In the genomic region with DNA sequence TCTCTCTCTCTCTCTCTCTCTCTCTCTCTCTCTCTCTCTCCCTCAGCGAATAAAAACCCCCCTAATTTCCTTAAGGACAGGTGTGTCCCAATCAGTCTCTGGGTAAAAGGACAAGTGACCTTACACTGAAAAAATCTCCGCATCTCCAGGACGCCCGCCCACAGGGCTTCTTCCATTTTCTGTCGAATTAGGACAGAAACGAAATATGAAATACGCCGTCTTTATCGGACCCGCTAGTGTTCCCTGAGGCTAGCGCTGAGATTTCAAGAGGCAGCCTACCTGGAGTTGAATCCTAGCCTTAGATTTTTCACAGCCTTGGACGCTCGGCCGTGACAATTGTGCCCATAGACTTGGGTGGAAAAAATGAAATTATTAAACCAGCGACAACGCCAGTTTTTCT, we compare ENCODE assay signal across 8 mouse cellular contexts. TPM values are rescaled to one million over a fixed set of nuclear protein-coding genes. Genes with fewer than 3 reads are reported as not detected.
DNase-seq lines count a peak whose midpoint lies in the region; ATAC-seq lines count a peak whose summit lies in the region.

No protein-coding gene starts in this region.

- no peak for ATAC-seq in embryonic facial prominence, embryonic 13.5 days (ENCODE audit: insufficient number of reproducible peaks, insufficient read depth, low FRiP score, low TSS enrichment, low read depth)
- no peak for ATAC-seq in hindbrain, embryonic 15.5 days (ENCODE audit: low FRiP score, low read depth)
- no peak for ATAC-seq in limb, embryonic 12.5 days (ENCODE audit: insufficient number of reproducible peaks, insufficient read depth, low FRiP score, low TSS enrichment, low read depth)

- H3K9me3 ChIP-seq in embryonic facial prominence, embryonic 13.5 days: no peaks in the 10 kb centered on the region
- H3K9me3 ChIP-seq in hindbrain, embryonic 15.5 days: no peaks in the 10 kb centered on the region
- H3K9me3 ChIP-seq in limb, embryonic 12.5 days: no peaks in the 10 kb centered on the region

- peaks cover 73% of the 10 kb centered on the region for H3K27me3 ChIP-seq in embryonic facial prominence, embryonic 13.5 days
- peaks cover 58% of the 10 kb centered on the region for H3K27me3 ChIP-seq in hindbrain, embryonic 15.5 days
- H3K27me3 ChIP-seq in limb, embryonic 12.5 days: peaks cover 61% of the 10 kb centered on the region

- H3K4me2 ChIP-seq in embryonic facial prominence, embryonic 13.5 days: peak overlapping the region; percentile 53
- peak overlapping the region; percentile 55 for H3K4me2 ChIP-seq in hindbrain, embryonic 15.5 days
- peak overlapping the region; percentile 52 for H3K4me2 ChIP-seq in limb, embryonic 12.5 days

- DNase-seq in adrenal gland, adult (ENCODE audit: inconsistent age in 2 of 2, low spot score in 1 of 2): peak; percentile 11 to 52
- no peak for DNase-seq in adrenal gland, postnatal 4 days (ENCODE audit: low spot score in 2 of 2)
- DNase-seq in B cell, adult 2 months: peak; percentile 27 to 40
- DNase-seq in natural killer cell, adult 2 months (ENCODE audit: low spot score in 2 of 2): peak; percentile 4 to 5
- no peak for DNase-seq in adrenal gland, postnatal 14 days

- no peak overlapping the region for H3K27ac ChIP-seq in embryonic facial prominence, embryonic 13.5 days
- no peak overlapping the region for H3K27ac ChIP-seq in hindbrain, embryonic 15.5 days (replicated peaks)
- H3K27ac ChIP-seq in limb, embryonic 12.5 days: no peak overlapping the region

- H3K9ac ChIP-seq in embryonic facial prominence, embryonic 13.5 days: no peak overlapping the region
- no peak overlapping the region for H3K9ac ChIP-seq in hindbrain, embryonic 15.5 days
- H3K9ac ChIP-seq in limb, embryonic 12.5 days (replicated peaks): no peak overlapping the region

- whole genome bisulfite sequencing in embryonic facial prominence, embryonic 13.5 days: 28% methylated on average over 16 of the region's 16 CpGs
- 20% methylated on average over 16 of the region's 16 CpGs for WGBS in hindbrain, embryonic 15.5 days
- 14% methylated on average over 16 of the region's 16 CpGs for WGBS in limb, embryonic 12.5 days

- H3K36me3 ChIP-seq in embryonic facial prominence, embryonic 13.5 days: no peaks in the 10 kb centered on the region
- H3K36me3 ChIP-seq in hindbrain, embryonic 15.5 days: no peaks in the 10 kb centered on the region
- no peaks in the 10 kb centered on the region for H3K36me3 ChIP-seq in limb, embryonic 12.5 days

- H3K4me1 ChIP-seq in embryonic facial prominence, embryonic 13.5 days: no peaks in the 10 kb centered on the region
- peaks cover 10% of the 10 kb centered on the region; the same call in 1 of the 2 replicates for H3K4me1 ChIP-seq in hindbrain, embryonic 15.5 days (replicated peaks)
- H3K4me1 ChIP-seq in limb, embryonic 12.5 days (replicated peaks): peaks cover 5% of the 10 kb centered on the region; the same call in 1 of the 2 replicates

- peak overlapping the region; percentile 58 for H3K4me3 ChIP-seq in embryonic facial prominence, embryonic 13.5 days
- peak overlapping the region; percentile 62 for H3K4me3 ChIP-seq in hindbrain, embryonic 15.5 days
- peak overlapping the region; percentile 22 for H3K4me3 ChIP-seq in limb, embryonic 12.5 days (replicated peaks)

RNA-seq across cellular contexts. Expression of gene Fam90a1b, which starts 0.5 kb away (rescaled TPM):
- total RNA-seq in adrenal gland, postnatal 4 days (2021): not detected
- 0.22 TPM in 1 of 2 replicates, not detected in the other for polyA plus RNA-seq in embryonic facial prominence, embryonic 13.5 days (2015; fragmentation: Nextera tagmentation; extraction: Ambion mirVana)
- polyA plus RNA-seq in hindbrain, embryonic 15.5 days (2015; fragmentation: Nextera tagmentation; extraction: Ambion mirVana): 0.05 and 0.23 TPM in 2 replicates
- polyA plus RNA-seq in limb, embryonic 12.5 days (2016; fragmentation: Nextera tagmentation; extraction: Ambion mirVana): 0.29 TPM in 1 of 2 replicates, not detected in the other
- not detected in 2 replicates for total RNA-seq in adrenal gland, postnatal 14 days (2021)

RNA-seq across cellular contexts. Expression of gene Apoo, which starts 0.9 kb away (rescaled TPM):
- 10 to 100 TPM; 46.3 to 54.9 TPM for total RNA-seq in adrenal gland, postnatal 4 days (2021)
- 67.8 and 80.7 TPM in 2 replicates for polyA plus RNA-seq in embryonic facial prominence, embryonic 13.5 days (2015; fragmentation: Nextera tagmentation; extraction: Ambion mirVana)
- polyA plus RNA-seq in hindbrain, embryonic 15.5 days (2015; fragmentation: Nextera tagmentation; extraction: Ambion mirVana): 120 and 125 TPM in 2 replicates
- polyA plus RNA-seq in limb, embryonic 12.5 days (2016; fragmentation: Nextera tagmentation; extraction: Ambion mirVana): 94.1 and 101 TPM in 2 replicates
- total RNA-seq in adrenal gland, postnatal 14 days (2021): 123 and 127 TPM in 2 replicates

Comparison
In these comparisons a context has a peak if more than half of its experiments do, and no peak if none do; other contexts are left out.
1. DNase-seq: peak in adrenal gland, adult (2 of 2), B cell, adult 2 months (2 of 2) and natural killer cell, adult 2 months (2 of 2); none in adrenal gland, postnatal 4 days (0 of 2) and adrenal gland, postnatal 14 days (single experiment).
2. Peak in every context shown above with its lines, with median percentiles within 50 percentile points of each other: H3K4me2 ChIP-seq and H3K4me3 ChIP-seq.